Mouse (Mus musculus) adrenal gland, postnatal 14 days (tissue): ENCODE data around the gene Lbx2. TPM values are rescaled to one million over a fixed set of nuclear protein-coding genes. Genes with fewer than 3 reads are reported as not detected.

ENCODE experiments used
- DNase-seq: peaks from one replicate; pipeline ENCODE4 v3.0.0; 2021; ENCODE audit warnings: mixed read lengths
- microRNA-seq, 2 experiments: library from miRNA; unstranded; fragments of <30 nt; microRNA quantifications; one replicate each; pipeline ENCODE4 v1.2.0; 2021
- total RNA-seq: library from RNA; stranded (reverse); gene quantifications from 2 replicates; pipeline ENCODE4 v1.2.3, GENCODE M21; 2021

Lbx2 gene
- total RNA-seq, 1 experiment from 2014 or later: 6.4 TPM

GRCm38 (mm10) chr6:83132176-83132919 is 46.2 kb downstream of the Lbx2 start:
- no peak for DNase-seq

DNA sequence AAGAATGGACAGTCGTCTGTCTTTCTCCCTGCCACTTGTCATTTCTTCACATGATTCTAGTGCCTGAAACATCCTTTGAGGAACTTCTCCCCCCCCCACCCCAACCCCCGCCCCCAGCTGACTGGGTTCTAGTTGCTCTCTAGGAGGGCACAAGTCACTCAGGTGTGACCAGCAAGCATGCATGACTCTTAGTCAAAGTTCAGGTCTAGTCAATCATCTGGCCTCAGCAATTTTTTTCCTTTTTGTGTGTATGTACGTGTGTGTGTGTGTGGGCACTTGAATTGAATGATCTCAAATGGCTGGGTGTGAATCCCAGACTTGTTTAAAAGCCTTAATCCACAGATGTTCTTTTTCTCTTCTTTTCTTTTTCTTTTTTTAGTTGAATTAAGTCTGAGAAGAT is 48.1 kb downstream of the Lbx2 start:
- no peak for DNase-seq

DNA sequence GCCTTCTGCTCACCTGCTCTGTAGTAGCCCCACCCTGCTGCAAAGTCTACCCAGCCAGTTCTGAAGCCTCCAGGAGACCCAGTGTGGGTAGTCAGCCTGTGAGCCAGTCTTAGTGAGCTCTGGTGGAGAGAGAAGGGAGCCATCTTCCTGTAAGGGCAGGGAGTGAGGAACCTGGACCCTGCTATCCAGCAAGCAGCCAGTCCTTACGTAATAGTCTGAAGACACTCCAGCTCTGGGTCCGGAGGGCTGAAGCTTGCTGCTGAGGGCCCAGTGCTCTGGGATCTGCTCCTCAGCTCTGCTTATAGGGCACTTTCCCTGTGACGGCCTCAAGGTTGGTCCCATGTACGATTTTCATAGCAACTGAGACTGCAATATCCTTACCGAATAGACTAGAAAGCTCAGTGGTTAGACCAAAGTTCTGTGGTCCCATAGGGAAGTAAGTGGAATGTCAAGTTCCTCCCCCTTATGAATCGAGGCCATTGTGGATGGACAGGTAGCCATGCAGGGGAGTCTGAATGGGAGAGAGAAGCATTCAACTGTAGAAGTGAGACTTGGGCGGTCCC is 48.9 kb downstream of the Lbx2 start, which contains the start of gene Rtkn:
Gene Rtkn (plus strand): TSS at position 513 of the 563 bp plus-strand sequence.
- DNase-seq: no peak

- DNase-seq: peak; percentile 61
These were observed 49.5 kb downstream of the Lbx2 start for GRCm38 (mm10) chr6:83135571-83136161.

DNA sequence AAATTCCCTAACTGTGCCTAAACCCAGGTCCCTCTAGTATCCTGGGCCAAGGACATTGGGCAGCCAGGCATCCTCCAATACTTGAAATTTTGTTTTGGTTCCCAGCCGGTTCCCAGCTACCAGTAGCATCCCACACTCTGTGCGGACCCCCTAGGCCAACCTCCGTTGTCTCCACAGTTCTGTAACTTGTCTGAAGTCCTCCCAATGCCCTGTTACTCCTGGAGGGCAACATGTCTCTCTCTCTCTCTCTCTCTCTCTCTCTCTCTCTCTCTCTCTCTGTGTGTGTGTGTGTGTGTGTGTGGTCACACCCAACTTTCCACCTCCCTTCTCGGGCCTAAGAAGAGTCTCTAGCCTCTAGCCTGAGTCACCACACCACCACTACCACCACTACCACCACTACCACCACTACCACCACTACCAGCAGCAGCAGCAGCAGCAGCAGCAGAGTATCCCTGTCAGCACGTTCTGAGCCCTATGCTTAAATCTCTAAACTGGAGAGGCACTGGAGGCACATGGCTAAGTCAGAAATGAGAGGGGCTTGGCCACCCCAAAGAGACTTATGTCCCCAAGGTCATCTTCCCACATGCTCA is 50.2 kb downstream of the Lbx2 start:
- DNase-seq: no peak

DNA sequence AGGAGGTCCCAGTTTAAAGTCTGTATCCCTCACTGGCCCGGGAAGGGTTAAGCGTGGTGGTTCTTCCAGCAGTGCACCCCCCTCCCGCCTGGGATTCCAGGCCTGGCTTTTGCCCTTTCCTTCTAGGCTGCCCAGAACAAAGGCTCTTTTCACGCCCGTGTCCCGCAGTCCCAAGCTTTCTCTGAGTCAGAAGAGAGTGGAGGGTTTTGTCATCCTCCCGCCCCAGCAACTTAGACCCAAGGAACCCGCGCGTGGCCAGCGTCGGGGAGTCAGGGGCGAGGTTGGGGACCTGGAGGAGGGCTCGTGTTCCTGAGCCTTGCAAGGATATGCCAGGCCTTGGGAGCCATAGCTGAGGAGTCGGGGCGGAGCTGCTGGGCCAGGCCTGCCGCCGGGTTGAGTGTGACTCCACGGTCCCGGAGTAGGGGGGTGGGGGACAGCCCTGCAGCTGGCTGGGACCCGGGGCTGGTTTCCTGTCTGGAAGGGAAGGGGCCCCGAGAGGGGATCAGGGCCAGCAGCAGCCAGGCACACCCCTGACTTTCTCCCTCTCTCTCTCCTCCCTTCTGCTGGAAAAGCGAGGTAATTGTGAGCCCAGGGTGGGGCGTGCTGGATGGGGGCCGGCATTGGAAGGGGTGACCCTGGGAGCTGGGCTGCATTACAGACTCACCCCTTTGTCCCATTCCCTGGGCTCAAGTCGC is 50.9 kb downstream of the Lbx2 start:
- DNase-seq: peak; percentile 87

- DNase-seq: peak; percentile 96
These were observed 51.4 kb downstream of the Lbx2 start for GRCm38 (mm10) chr6:83137576-83137950.

Small RNA genes lying within 50 kb of the gene (microRNA-seq; reads per million reads assigned to microRNA genes)
- gene Mir3470a (0 reads per million in 2 experiments), gene Mir7040 (0 reads per million in 2 experiments)

Other genes starting within 250 kb of the Lbx2 start
- 0.48 and 1.8 TPM in 2 replicates for gene Sema4f, start 146.6 kb upstream of the Lbx2 start, total RNA-seq
- gene M1ap, start 139.5 kb upstream of the Lbx2 start, total RNA-seq: not detected in 2 replicates
- 8.3 and 13.0 TPM in 2 replicates for gene Dok1, start 52.9 kb upstream of the Lbx2 start, total RNA-seq
- 2.8 and 4.1 TPM in 2 replicates for gene Loxl3, start 52.2 kb upstream of the Lbx2 start, total RNA-seq
- gene Aup1, start 31.8 kb upstream of the Lbx2 start, total RNA-seq: 164 and 190 TPM in 2 replicates
- 50.7 and 59.3 TPM in 2 replicates for gene Htra2, start 31.1 kb upstream of the Lbx2 start, total RNA-seq
- gene Dqx1, start 28.5 kb upstream of the Lbx2 start, total RNA-seq: 2.8 TPM in 2 replicates
- gene Tlx2, start 16.1 kb upstream of the Lbx2 start, total RNA-seq: 9.4 and 10.4 TPM in 2 replicates
- 29.2 and 39.8 TPM in 2 replicates for gene Pcgf1, start 8.5 kb upstream of the Lbx2 start, total RNA-seq
- 3.1 and 6.0 TPM in 2 replicates for gene Ccdc142, start 15.2 kb downstream of the Lbx2 start, total RNA-seq
- gene Gm42688, start 15.2 kb downstream of the Lbx2 start, total RNA-seq: 4.1 and 5.3 TPM in 2 replicates
- 114 and 119 TPM in 2 replicates for gene Mrpl53, start 22.7 kb downstream of the Lbx2 start, total RNA-seq
- 51.1 and 56.5 TPM in 2 replicates for gene Mogs, start 29.1 kb downstream of the Lbx2 start, total RNA-seq
- 64.5 and 69.3 TPM in 2 replicates for gene Wbp1, start 35.2 kb downstream of the Lbx2 start, total RNA-seq
- 19.3 and 22.5 TPM in 2 replicates for gene Ino80b, start 39.1 kb downstream of the Lbx2 start, total RNA-seq
- gene Rtkn, start 49.1 kb downstream of the Lbx2 start, total RNA-seq: 9.1 and 13.6 TPM in 2 replicates
- 1.5 and 2.9 TPM in 2 replicates for gene Wdr54, start 70.0 kb downstream of the Lbx2 start, total RNA-seq
- 0.33 and 0.34 TPM in 2 replicates for gene 1700003E16Rik, start 70.0 kb downstream of the Lbx2 start, total RNA-seq
- gene Dctn1, start 79.6 kb downstream of the Lbx2 start, total RNA-seq: 102 and 126 TPM in 2 replicates
- 0.30 and 0.98 TPM in 2 replicates for gene Slc4a5, start 133.5 kb downstream of the Lbx2 start, total RNA-seq
- 21.1 and 24.1 TPM in 2 replicates for gene Mthfd2, start 239.5 kb downstream of the Lbx2 start, total RNA-seq
- 75.9 and 79.9 TPM in 2 replicates for gene Mob1a, start 239.6 kb downstream of the Lbx2 start, total RNA-seq